Mouse (Mus musculus) heart, embryonic 16.5 days (tissue): ENCODE results near the gene Gm49711. TPM values are rescaled to one million over a fixed set of nuclear protein-coding genes. Genes with fewer than 3 reads are reported as not detected.
"Not testable (repeated sequence)": the region's sequence is repeated elsewhere in the genome, so short reads cannot be mapped to it uniquely, and the experiment has no call there.

Experiments
- ATAC-seq: fragments of 200-750 bp; cut with Nextera tagmentation; replicated peaks from 2 replicates; pipeline ENCODE4 v1.8.0; 2017; ENCODE audit warnings: moderate number of reproducible peaks; ENCODE audit not compliant: insufficient read depth, low FRiP score; ENCODE audit errors: extremely low read depth
- H3K27ac ChIP-seq: fragments of 300-500 bp; sonication (generic); 2 replicates; pipeline ENCODE4 v1.5.1; 2014; ENCODE audit warnings: mild to moderate bottlenecking, low read length, control low read depth, moderate library complexity
- H3K27me3 ChIP-seq: fragments of 300-500 bp; sonication (generic); 2 replicates; pipeline ENCODE4 v1.6.1; 2014; ENCODE audit warnings: low read length, mixed read lengths; ENCODE audit not compliant: control insufficient read depth, insufficient read depth
- H3K36me3 ChIP-seq: fragments of 300-500 bp; sonication (generic); 2 replicates; pipeline ENCODE4 v1.6.1; 2014; ENCODE audit not compliant: control insufficient read depth, insufficient read depth
- H3K4me1 ChIP-seq: fragments of 300-500 bp; sonication (generic); 2 replicates; pipeline ENCODE4 v1.6.1; 2014; ENCODE audit warnings: low read length, mixed read lengths; ENCODE audit not compliant: control insufficient read depth, insufficient read depth
- H3K4me2 ChIP-seq: fragments of 300-500 bp; sonication (generic); 2 replicates; pipeline ENCODE4 v1.6.1; 2014; ENCODE audit warnings: low read depth, mild to moderate bottlenecking, control low read depth, low read length
- H3K4me3 ChIP-seq: fragments of 300-500 bp; sonication (generic); 2 replicates; pipeline ENCODE4 v1.5.1; 2014; ENCODE audit warnings: mild to moderate bottlenecking, control low read depth, low read length
- H3K9ac ChIP-seq: fragments of 300-500 bp; sonication (generic); 2 replicates; pipeline ENCODE4 v1.6.1; 2014; ENCODE audit warnings: low read length, control low read depth
- H3K9me3 ChIP-seq: fragments of 300-500 bp; sonication (generic); replicated peaks from 2 replicates; pipeline ENCODE4 v1.6.1; 2016; ENCODE audit warnings: low read length; ENCODE audit not compliant: control insufficient read depth
- WGBS: fragments of 180-500 bp; shearing (Covaris S2); extraction: QIAGEN DNeasy Blood & Tissue Kit; methylation state at CpG from one replicate; pipeline ENCODE4 v1.1.7; 2014; 5-methylcytosine and 5-hydroxymethylcytosine counted together
- polyA plus RNA-seq: library from polyadenylated mRNA; unstranded; fragments of >200 nt; fragmentation: Nextera tagmentation; extraction: Ambion mirVana; gene quantifications from 2 replicates; pipeline ENCODE4 v1.2.1, GENCODE M21; 2015

Gene Gm49711
- polyA plus RNA-seq, 1 experiment from 2014 or later = not detected

DNA sequence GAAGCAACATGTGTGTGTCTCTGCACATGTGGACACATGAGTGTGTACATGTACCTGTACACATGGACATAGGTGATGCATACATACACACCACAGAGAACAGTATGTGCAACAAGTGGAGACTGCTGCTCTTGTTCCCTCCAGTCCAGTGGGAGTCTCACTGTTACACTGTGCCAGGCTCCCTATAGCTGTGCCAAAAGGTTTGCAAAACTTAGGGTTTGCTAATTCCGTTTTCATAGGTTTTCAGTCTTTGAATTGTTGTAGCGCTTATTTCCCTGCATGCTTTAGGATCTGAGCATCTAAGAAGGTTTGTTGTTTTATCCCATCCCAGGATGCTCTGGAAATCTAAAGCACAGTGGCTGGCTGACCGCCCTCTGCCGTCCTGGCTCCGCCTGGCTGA lies 33.8 kb downstream of the Gm49711 start:
- no peak overlapping the region for H3K4me3 ChIP-seq
- no peak for ATAC-seq
- WGBS = 72% methylated on average over 5 of the region's 5 CpGs
- H3K4me1 ChIP-seq = no peaks in the 10 kb centered on the region
- H3K9me3 ChIP-seq = no peaks in the 10 kb centered on the region
- no peak overlapping the region for H3K4me2 ChIP-seq
- H3K27ac ChIP-seq = no peak overlapping the region
- H3K27me3 ChIP-seq = no peaks in the 10 kb centered on the region
- H3K36me3 ChIP-seq = no peaks in the 10 kb centered on the region
- no peak overlapping the region for H3K9ac ChIP-seq

DNA sequence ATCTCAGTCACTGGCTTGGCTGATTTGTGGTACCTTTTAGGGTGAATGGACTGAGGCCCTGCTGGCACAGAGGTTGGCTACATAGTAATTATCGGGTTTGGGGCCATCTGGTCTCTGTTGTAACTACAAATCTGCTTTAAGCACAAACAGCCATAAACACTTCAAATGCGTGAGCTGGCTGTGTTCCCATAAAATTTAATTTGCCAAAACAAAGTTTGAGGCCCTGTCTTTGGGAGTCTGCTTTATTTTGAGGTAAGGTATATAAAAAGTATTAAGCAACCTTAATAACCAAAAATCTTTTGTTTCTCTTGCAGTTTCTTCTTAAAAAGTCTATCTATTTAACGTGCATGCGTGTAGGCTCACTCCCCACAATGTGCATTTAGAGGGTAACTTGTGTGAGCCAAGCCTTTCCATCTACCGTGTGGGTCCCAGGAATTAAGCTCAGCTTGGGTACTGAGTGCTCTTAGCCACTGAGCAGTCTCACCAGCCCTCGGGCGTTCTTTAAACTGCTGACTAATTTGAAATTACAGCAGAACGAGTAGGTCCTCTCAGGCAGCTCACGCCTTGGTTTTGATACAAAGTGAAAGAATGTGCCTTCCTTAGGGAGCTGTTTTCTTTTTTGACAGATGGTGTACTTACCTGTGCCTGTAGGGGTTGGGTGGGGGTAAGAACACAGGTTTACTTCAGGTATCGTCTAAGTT lies 40.4 kb downstream of the Gm49711 start:
- ATAC-seq = no peak
- WGBS = 82% methylated on average over 10 of the region's 10 CpGs

DNA sequence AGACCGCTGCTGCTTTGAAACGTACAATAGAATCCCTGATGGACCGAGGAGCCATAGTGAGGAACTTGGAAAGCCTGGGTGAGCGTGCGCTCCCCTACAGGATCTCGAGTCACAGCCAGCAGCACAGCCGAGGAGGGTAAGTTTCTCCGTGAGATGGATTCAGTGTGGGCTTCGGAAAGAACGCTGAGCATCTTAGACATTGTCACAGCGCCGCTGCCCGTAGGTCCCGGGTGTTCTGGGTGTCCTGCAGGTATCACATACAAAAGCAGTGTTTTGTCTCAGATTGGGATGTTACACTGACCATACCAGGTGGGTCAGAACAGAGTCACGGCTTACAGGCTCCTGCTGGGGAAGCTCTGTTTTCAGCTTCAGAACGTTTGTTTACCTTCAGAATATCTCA lies 41.5 kb downstream of the Gm49711 start:
- no peak overlapping the region for H3K4me2 ChIP-seq
- 85% methylated on average over 16 of the region's 16 CpGs for WGBS
- H3K9me3 ChIP-seq = no peaks in the 10 kb centered on the region
- H3K9ac ChIP-seq = no peak overlapping the region
- H3K36me3 ChIP-seq = peaks cover 5% of the 10 kb centered on the region
- no peaks in the 10 kb centered on the region for H3K27me3 ChIP-seq
- no peak overlapping the region for H3K27ac ChIP-seq
- no peak overlapping the region for H3K4me3 ChIP-seq
- H3K4me1 ChIP-seq = peaks cover 6% of the 10 kb centered on the region; the same call in 1 of the 2 replicates
- no peak for ATAC-seq

More for the DNA sequence above, 40.4 kb downstream of the Gm49711 start:
- Histone ChIP-seq H3K9me3 (no peaks in the 10 kb centered on the region), H3K9ac (no peak overlapping the region), H3K36me3 (peaks cover 5% of the 10 kb centered on the region), H3K4me1 (peaks cover 2% of the 10 kb centered on the region; the same call in 1 of the 2 replicates), H3K27me3 (no peaks in the 10 kb centered on the region), H3K27ac (no peak overlapping the region), H3K4me3 (no peak overlapping the region), H3K4me2 (no peak overlapping the region)

DNA sequence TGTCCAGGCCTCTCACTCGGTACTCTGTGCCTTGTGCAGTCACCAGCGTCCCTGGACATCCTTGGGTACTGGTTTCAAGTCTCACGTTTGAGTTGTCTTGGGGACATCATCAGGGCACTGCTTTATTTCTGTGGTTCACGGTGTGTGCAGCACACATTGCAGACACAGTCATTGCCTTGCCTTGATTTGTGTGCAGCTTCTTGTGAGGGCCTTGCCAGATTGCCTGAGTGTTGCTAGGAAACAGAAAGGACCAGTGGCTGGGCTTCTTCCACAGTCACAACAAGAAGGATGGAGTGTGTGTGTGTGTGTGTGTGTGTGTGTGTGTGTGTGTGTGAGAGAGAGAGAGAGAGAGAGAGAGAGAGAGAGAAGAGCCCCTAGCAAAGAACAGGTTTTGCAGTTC lies 42.0 kb downstream of the Gm49711 start:
- ATAC-seq = no peak

DNA sequence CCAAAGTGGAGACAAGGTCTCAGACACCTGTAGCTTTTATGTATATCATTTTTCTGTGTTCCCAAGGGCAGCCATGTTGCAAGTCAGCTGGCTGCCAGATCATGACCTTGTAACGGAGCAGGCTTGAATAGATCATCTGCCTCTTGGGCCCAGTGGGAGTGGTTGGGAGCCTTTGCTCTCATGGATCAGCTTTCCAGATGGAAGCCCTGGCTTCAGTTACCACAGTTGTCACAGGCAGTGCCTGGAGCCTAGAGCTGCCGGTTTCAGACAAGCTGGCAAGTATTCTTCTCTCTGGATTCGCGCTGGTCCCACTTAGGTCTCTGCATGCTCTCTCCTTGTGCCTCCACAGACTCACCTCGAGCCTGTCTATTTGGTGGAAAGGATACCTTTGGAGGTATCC lies 44.0 kb downstream of the Gm49711 start:
- Histone ChIP-seq H3K27me3 (no peaks in the 10 kb centered on the region), H3K9me3 (no peaks in the 10 kb centered on the region), H3K9ac (no peak overlapping the region), H3K4me1 (peaks cover 6% of the 10 kb centered on the region; the same call in 1 of the 2 replicates), H3K4me3 (no peak overlapping the region), H3K36me3 (peaks cover 5% of the 10 kb centered on the region), H3K27ac (no peak overlapping the region), H3K4me2 (no peak overlapping the region)
- no peak for ATAC-seq
- 77% methylated on average over 5 of the region's 5 CpGs for WGBS

More for the DNA sequence above, 42.0 kb downstream of the Gm49711 start:
- Histone ChIP-seq H3K4me3 (no peak overlapping the region), H3K27me3 (no peaks in the 10 kb centered on the region), H3K27ac (no peak overlapping the region), H3K36me3 (peaks cover 5% of the 10 kb centered on the region), H3K4me2 (no peak overlapping the region), H3K9ac (no peak overlapping the region), H3K4me1 (peaks cover 6% of the 10 kb centered on the region; the same call in 1 of the 2 replicates), H3K9me3 (no peaks in the 10 kb centered on the region)
- 83% methylated on average over 4 of the region's 4 CpGs for WGBS

DNA sequence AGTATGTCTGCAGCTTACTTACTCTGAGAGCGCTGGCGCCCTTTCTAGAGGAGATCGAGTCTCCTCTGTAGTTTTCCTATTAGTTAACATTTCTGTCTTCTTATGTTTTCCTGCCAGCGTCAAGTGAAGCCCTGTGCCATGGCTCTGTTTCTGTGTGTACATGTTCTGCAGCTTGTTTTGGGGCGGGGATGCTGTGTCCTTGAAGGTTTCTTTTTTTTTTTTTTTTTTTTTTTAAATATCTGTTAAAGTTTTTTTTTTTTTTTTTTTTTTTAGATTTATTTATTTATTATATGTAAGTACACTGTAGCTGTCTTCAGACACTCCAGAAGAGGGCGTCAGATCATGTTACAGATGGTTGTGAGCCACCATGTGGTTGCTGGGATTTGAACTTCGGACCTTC lies 44.8 kb downstream of the Gm49711 start:
- not testable (repeated sequence) for H3K4me1 ChIP-seq, H3K27me3 ChIP-seq, ATAC-seq, H3K36me3 ChIP-seq, H3K27ac ChIP-seq, H3K9ac ChIP-seq, H3K9me3 ChIP-seq, H3K4me3 ChIP-seq, H3K4me2 ChIP-seq
- 95% methylated on average over 6 of the region's 7 CpGs for WGBS

DNA sequence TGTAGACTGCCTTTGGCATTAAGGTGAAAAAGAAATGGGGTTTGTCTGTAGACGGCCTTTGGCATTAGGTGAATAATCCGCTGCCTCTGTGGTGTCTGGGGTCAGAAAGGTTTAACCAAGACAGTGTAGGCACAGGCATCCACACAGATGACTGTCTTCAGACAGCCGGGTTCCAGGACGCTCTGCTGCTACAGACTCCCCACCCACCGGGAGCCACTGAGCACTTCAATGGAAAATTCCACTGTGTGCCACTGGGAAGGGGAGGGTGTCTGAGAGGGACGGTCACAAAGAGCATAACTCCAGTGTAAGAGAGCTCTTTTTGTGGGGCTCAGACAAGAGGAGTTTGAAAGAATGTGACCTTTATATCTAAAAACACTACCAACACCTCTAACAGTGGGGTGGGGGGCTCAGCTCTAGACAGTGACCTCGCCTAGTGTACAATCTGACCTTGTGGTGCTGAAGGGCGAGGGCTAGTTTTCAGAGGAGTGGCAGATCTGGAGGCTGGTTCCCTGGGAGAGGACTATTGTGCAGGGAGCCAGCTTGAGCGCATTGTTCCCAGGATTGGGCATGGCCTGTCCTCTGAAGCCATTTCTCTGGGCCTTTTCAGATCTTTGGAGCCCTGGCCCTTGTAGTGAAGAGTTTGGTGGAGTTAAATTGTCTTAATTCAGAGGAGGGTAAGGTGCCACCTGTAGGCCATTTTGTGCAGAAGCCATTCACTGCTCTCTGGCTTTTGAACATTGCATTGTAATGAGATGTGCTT lies 45.6 kb downstream of the Gm49711 start:
- H3K27me3 ChIP-seq = no peaks in the 10 kb centered on the region
- peak overlapping the region; percentile 75 for H3K27ac ChIP-seq
- no peak overlapping the region for H3K4me2 ChIP-seq
- peak; percentile 71; the same call in 1 of the 2 replicates for ATAC-seq
- peaks cover 6% of the 10 kb centered on the region; the same call in 1 of the 2 replicates for H3K4me1 ChIP-seq
- no peak overlapping the region for H3K4me3 ChIP-seq
- H3K36me3 ChIP-seq = peaks cover 5% of the 10 kb centered on the region
- H3K9ac ChIP-seq = no peak overlapping the region; the same call in 1 of the 2 replicates
- WGBS = 37% methylated on average over 9 of the region's 9 CpGs
- H3K9me3 ChIP-seq = no peaks in the 10 kb centered on the region

DNA sequence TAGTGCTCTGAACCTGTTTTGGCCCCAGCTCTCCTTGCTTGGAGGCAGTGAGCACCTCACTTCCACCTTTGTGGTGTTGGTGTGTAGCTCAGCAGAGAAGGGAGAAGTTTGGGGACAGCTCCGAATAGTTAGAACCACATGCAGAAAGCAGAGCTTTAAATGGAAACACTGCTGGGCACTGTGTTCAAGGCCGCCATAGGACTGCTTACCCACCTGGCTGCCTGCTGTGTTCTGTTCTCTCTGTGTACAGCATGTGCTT lies 46.1 kb downstream of the Gm49711 start:
- ATAC-seq = no peak
- 89% methylated on average over 2 of the region's 2 CpGs for WGBS
- Histone ChIP-seq H3K36me3 (peaks cover 5% of the 10 kb centered on the region), H3K4me3 (no peak overlapping the region), H3K9ac (no peak overlapping the region), H3K4me1 (peaks cover 6% of the 10 kb centered on the region; the same call in 1 of the 2 replicates), H3K27ac (peak overlapping the region; percentile 75), H3K4me2 (no peak overlapping the region), H3K27me3 (no peaks in the 10 kb centered on the region), H3K9me3 (no peaks in the 10 kb centered on the region)

- Histone ChIP-seq H3K36me3 (peaks cover under 1% of the 10 kb centered on the region; the same call in 1 of the 2 replicates), H3K9me3 (no peaks in the 10 kb centered on the region), H3K4me3 (no peak overlapping the region), H3K4me1 (peaks cover 6% of the 10 kb centered on the region; the same call in 1 of the 2 replicates), H3K9ac (no peak overlapping the region), H3K4me2 (no peak overlapping the region), H3K27ac (no peak overlapping the region), H3K27me3 (no peaks in the 10 kb centered on the region)
- no peak for ATAC-seq
- WGBS = 86% methylated on average over 2 of the region's 2 CpGs
Observed at GRCm38 (mm10) chr16:92104951-92105350, 46.8 kb downstream of the Gm49711 start.
